ENCODE assay signal across 16 mouse cellular contexts in the genomic region with DNA sequence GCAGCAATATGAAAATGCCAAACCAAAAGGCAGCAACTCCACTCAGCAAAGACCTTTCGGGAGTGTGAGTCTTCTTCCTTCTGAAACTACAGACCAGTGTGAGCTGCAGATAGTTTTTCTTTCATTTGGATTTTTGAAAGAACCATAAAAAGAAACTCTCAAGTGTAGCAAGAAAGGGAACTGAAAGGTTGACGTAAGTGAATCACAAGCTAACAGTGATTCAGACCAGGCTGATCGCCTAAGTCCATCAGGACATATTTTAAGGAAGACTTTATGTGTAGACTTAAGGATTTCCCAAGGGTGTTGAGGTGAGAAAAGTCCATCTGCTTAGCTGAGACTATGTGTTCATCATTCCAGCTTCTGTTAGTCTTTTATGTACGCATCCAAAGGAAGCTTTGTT.
"Had no signal": no experiment of that assay in that cellular context is flagged by ENCODE, and none has a peak within 500 bp of the region (broad histone marks: within the 10 kb centered on the region; RNA-seq: fewer than 3 reads in every experiment).

No protein-coding gene starts in this region.

- H3K36me3 ChIP-seq: neural tube, embryonic 13.5 days; neural tube, embryonic 15.5 days; stomach, embryonic 15.5 days had no signal

- H3K27ac ChIP-seq: neural tube, embryonic 13.5 days; neural tube, embryonic 15.5 days; stomach, embryonic 15.5 days; stomach, postnatal 0 days had no signal

- H3K4me1 ChIP-seq: neural tube, embryonic 13.5 days; neural tube, embryonic 15.5 days; stomach, embryonic 15.5 days had no signal

- H3K27me3 ChIP-seq: neural tube, embryonic 13.5 days; neural tube, embryonic 15.5 days; stomach, embryonic 15.5 days had no signal

- H3K4me2 ChIP-seq: neural tube, embryonic 13.5 days; neural tube, embryonic 15.5 days; stomach, embryonic 15.5 days had no signal

- H3K9ac ChIP-seq: neural tube, embryonic 13.5 days; neural tube, embryonic 15.5 days; stomach, embryonic 15.5 days had no signal

- H3K4me3 ChIP-seq: neural tube, embryonic 13.5 days; neural tube, embryonic 15.5 days; stomach, embryonic 15.5 days had no signal

- H3K9me3 ChIP-seq: neural tube, embryonic 13.5 days; neural tube, embryonic 15.5 days; stomach, embryonic 15.5 days had no signal

- DNase-seq: retina, postnatal 1 day; right cerebral cortex, adult 18-20 months; right cerebral cortex, postnatal 14 days; right cerebral cortex, postnatal 25 days; right cerebral cortex, postnatal 4 days; spleen, adult 18-20 months; thymus, adult 18-20 months; thymus, adult 2 months; thymus, postnatal 14 days; thymus, postnatal 25 days; thymus, postnatal 36 days; thymus, postnatal 4 days had no signal
